Mouse (Mus musculus) lung, embryonic 15.5 days (tissue): ENCODE data around the gene Zscan5b. TPM values are rescaled to one million over a fixed set of nuclear protein-coding genes. Genes with fewer than 3 reads are reported as not detected.
"Not testable (repeated sequence)": the region's sequence is repeated elsewhere in the genome, so short reads cannot be mapped to it uniquely, and the experiment has no call there.

Experiments
- ATAC-seq: fragments of 200-750 bp; cut with Nextera tagmentation; 2 replicates; pipeline ENCODE4 v1.8.0; 2017; ENCODE audit warnings: moderate number of reproducible peaks, borderline replicate concordance; ENCODE audit not compliant: low FRiP score, low TSS enrichment; ENCODE audit errors: extremely low read depth
- H3K27ac ChIP-seq: fragments of 300-500 bp; sonication (generic); 2 replicates; pipeline ENCODE4 v1.5.1; 2015; ENCODE audit warnings: moderate library complexity, mild to moderate bottlenecking, inconsistent platforms
- H3K27me3 ChIP-seq: fragments of 300-500 bp; sonication (generic); 2 replicates; pipeline ENCODE4 v1.6.1; 2015; ENCODE audit warnings: inconsistent platforms
- H3K36me3 ChIP-seq: fragments of 300-500 bp; sonication (generic); 2 replicates; pipeline ENCODE4 v1.6.1; 2015; ENCODE audit warnings: inconsistent platforms
- H3K4me1 ChIP-seq: fragments of 300-500 bp; sonication (generic); 2 replicates; pipeline ENCODE4 v1.6.1; 2015; ENCODE audit warnings: inconsistent platforms
- H3K4me2 ChIP-seq: fragments of 300-500 bp; sonication (generic); 2 replicates; pipeline ENCODE4 v1.6.1; 2015; ENCODE audit warnings: inconsistent platforms, mild to moderate bottlenecking, moderate library complexity
- H3K4me3 ChIP-seq: fragments of 300-500 bp; sonication (generic); 2 replicates; pipeline ENCODE4 v1.5.1; 2015; ENCODE audit warnings: mild to moderate bottlenecking, inconsistent platforms
- H3K9ac ChIP-seq: fragments of 300-500 bp; sonication (generic); 2 replicates; pipeline ENCODE4 v1.6.1; 2015; ENCODE audit warnings: inconsistent platforms
- H3K9me3 ChIP-seq: fragments of 300-500 bp; sonication (generic); 2 replicates; pipeline ENCODE4 v1.6.1; 2016; ENCODE audit warnings: inconsistent platforms
- WGBS: fragments of 180-500 bp; shearing (Covaris S2); methylation state at CpG from one replicate; pipeline ENCODE4 v1.1.7; 2015; 5-methylcytosine and 5-hydroxymethylcytosine counted together
- polyA plus RNA-seq: library from polyadenylated mRNA; unstranded; fragments of >200 nt; fragmentation: Nextera tagmentation; extraction: Ambion mirVana; gene quantifications from 2 replicates; pipeline ENCODE4 v1.2.1, GENCODE M21; 2015

The Zscan5b gene
- not detected in 2 replicates for polyA plus RNA-seq

- no peak for ATAC-seq
- Histone ChIP-seq H3K27ac (no peak within 1 kb of the TSS), H3K36me3 (no peaks in the 10 kb centered on the region), H3K27me3 (no peaks in the 10 kb centered on the region), H3K4me1 (no peaks in the 10 kb centered on the region), H3K4me2 (no peak within 1 kb of the TSS), H3K4me3 (no peak within 1 kb of the TSS), H3K9ac (no peak within 1 kb of the TSS), H3K9me3 (no peaks in the 10 kb centered on the region)
- 91% methylated on average over 12 of the region's 12 CpGs for WGBS
These were observed at the start of gene Zscan5b for GRCm38 (mm10) chr7:6221978-6222377. TSS of gene Zscan5b (plus strand) at chr7:6222278.

- H3K9ac ChIP-seq = peak overlapping the region; percentile 77
- peak overlapping the region; percentile 75 for H3K4me3 ChIP-seq
- WGBS = under 1% methylated on average over 28 of the region's 28 CpGs
- no peaks in the 10 kb centered on the region for H3K9me3 ChIP-seq
- H3K27ac ChIP-seq = peak overlapping the region; percentile 64
- ATAC-seq = peak; percentile 37
- peak overlapping the region; percentile 74 for H3K4me2 ChIP-seq
- H3K27me3 ChIP-seq = no peaks in the 10 kb centered on the region
- no peaks in the 10 kb centered on the region for H3K36me3 ChIP-seq
- peaks cover 21% of the 10 kb centered on the region for H3K4me1 ChIP-seq
These were observed 49.3 kb upstream of the Zscan5b start for GRCm38 (mm10) chr7:6172674-6173244.

- 68% methylated on average over 8 of the region's 8 CpGs for WGBS
- H3K4me3 ChIP-seq = peak overlapping the region; percentile 75; the same call in 1 of the 2 replicates
- H3K27me3 ChIP-seq = no peaks in the 10 kb centered on the region
- no peaks in the 10 kb centered on the region for H3K36me3 ChIP-seq
- no peak overlapping the region for H3K9ac ChIP-seq
- H3K4me1 ChIP-seq = peaks cover 21% of the 10 kb centered on the region
- H3K9me3 ChIP-seq = no peaks in the 10 kb centered on the region
- H3K27ac ChIP-seq = no peak overlapping the region
- no peak for ATAC-seq
- no peak overlapping the region for H3K4me2 ChIP-seq
These were observed 48.2 kb upstream of the Zscan5b start for GRCm38 (mm10) chr7:6173872-6174271.

GRCm38 (mm10) chr7:6174365-6174987 lies 47.6 kb upstream of the Zscan5b start:
- WGBS = 75% methylated on average over 9 of the region's 9 CpGs
- not testable (repeated sequence) for H3K36me3 ChIP-seq, H3K27ac ChIP-seq, H3K9ac ChIP-seq, H3K9me3 ChIP-seq, H3K4me3 ChIP-seq, H3K27me3 ChIP-seq, H3K4me2 ChIP-seq, ATAC-seq
- peaks cover 21% of the 10 kb centered on the region for H3K4me1 ChIP-seq

- H3K9me3 ChIP-seq = no peaks in the 10 kb centered on the region
- H3K4me2 ChIP-seq = no peak overlapping the region
- no peaks in the 10 kb centered on the region for H3K27me3 ChIP-seq
- H3K27ac ChIP-seq = no peak overlapping the region
- no peak overlapping the region for H3K9ac ChIP-seq
- H3K36me3 ChIP-seq = peaks cover 9% of the 10 kb centered on the region
- H3K4me3 ChIP-seq = no peak overlapping the region
- ATAC-seq = no peak
- peaks cover 2% of the 10 kb centered on the region for H3K4me1 ChIP-seq
These were observed 43.1 kb upstream of the Zscan5b start for GRCm38 (mm10) chr7:6179013-6179412.

- Histone ChIP-seq H3K27ac (no peak overlapping the region), H3K4me1 (no peaks in the 10 kb centered on the region), H3K27me3 (no peaks in the 10 kb centered on the region), H3K36me3 (peaks cover 41% of the 10 kb centered on the region), H3K4me3 (no peak overlapping the region), H3K9ac (no peak overlapping the region), H3K4me2 (no peak overlapping the region), H3K9me3 (no peaks in the 10 kb centered on the region)
- no peak for ATAC-seq
These were observed 39.2 kb upstream of the Zscan5b start for GRCm38 (mm10) chr7:6182882-6183281.

- peaks cover 49% of the 10 kb centered on the region for H3K36me3 ChIP-seq
- no peaks in the 10 kb centered on the region for H3K4me1 ChIP-seq
- H3K9ac ChIP-seq = no peak overlapping the region
- ATAC-seq = peak; percentile 29; the same call in 1 of the 2 replicates
- H3K27me3 ChIP-seq = no peaks in the 10 kb centered on the region
- 91% methylated on average over 19 of the region's 19 CpGs for WGBS
- H3K4me3 ChIP-seq = no peak overlapping the region
- H3K9me3 ChIP-seq = no peaks in the 10 kb centered on the region
- no peak overlapping the region for H3K4me2 ChIP-seq
- H3K27ac ChIP-seq = no peak overlapping the region
These were observed 38.3 kb upstream of the Zscan5b start for GRCm38 (mm10) chr7:6183802-6184201.

- 83% methylated on average over 8 of the region's 8 CpGs for WGBS
- Histone ChIP-seq H3K36me3 (peaks cover 56% of the 10 kb centered on the region), H3K4me2 (no peak overlapping the region), H3K27me3 (no peaks in the 10 kb centered on the region), H3K9ac (no peak overlapping the region), H3K27ac (no peak overlapping the region), H3K4me3 (no peak overlapping the region), H3K9me3 (no peaks in the 10 kb centered on the region), H3K4me1 (no peaks in the 10 kb centered on the region)
- ATAC-seq = no peak
These were observed 37.6 kb upstream of the Zscan5b start for GRCm38 (mm10) chr7:6184521-6184920.

- no peaks in the 10 kb centered on the region for H3K9me3 ChIP-seq
- H3K27me3 ChIP-seq = no peaks in the 10 kb centered on the region
- no peak overlapping the region for H3K4me3 ChIP-seq
- WGBS = 92% methylated on average over 1 of the region's 1 CpGs
- peaks cover 62% of the 10 kb centered on the region for H3K36me3 ChIP-seq
- ATAC-seq = no peak
- H3K4me1 ChIP-seq = no peaks in the 10 kb centered on the region
- H3K9ac ChIP-seq = no peak overlapping the region
- H3K4me2 ChIP-seq = no peak overlapping the region
- H3K27ac ChIP-seq = no peak overlapping the region
These were observed 36.7 kb upstream of the Zscan5b start for GRCm38 (mm10) chr7:6185391-6185790.

- no peak overlapping the region for H3K4me3 ChIP-seq
- H3K4me1 ChIP-seq = no peaks in the 10 kb centered on the region
- H3K4me2 ChIP-seq = no peak overlapping the region
- H3K36me3 ChIP-seq = peaks cover 58% of the 10 kb centered on the region
- no peaks in the 10 kb centered on the region for H3K9me3 ChIP-seq
- H3K9ac ChIP-seq = no peak overlapping the region
- ATAC-seq = no peak
- no peak overlapping the region for H3K27ac ChIP-seq
- 86% methylated on average over 2 of the region's 2 CpGs for WGBS
- H3K27me3 ChIP-seq = no peaks in the 10 kb centered on the region
These were observed 35.9 kb upstream of the Zscan5b start for GRCm38 (mm10) chr7:6186176-6186575.

- no peak overlapping the region for H3K27ac ChIP-seq
- H3K9me3 ChIP-seq = no peaks in the 10 kb centered on the region
- no peaks in the 10 kb centered on the region for H3K4me1 ChIP-seq
- peaks cover 58% of the 10 kb centered on the region for H3K36me3 ChIP-seq
- ATAC-seq = no peak
- H3K4me3 ChIP-seq = no peak overlapping the region
- H3K27me3 ChIP-seq = no peaks in the 10 kb centered on the region
- H3K4me2 ChIP-seq = no peak overlapping the region
- no peak overlapping the region for H3K9ac ChIP-seq
- 80% methylated on average over 2 of the region's 2 CpGs for WGBS
These were observed 35.3 kb upstream of the Zscan5b start for GRCm38 (mm10) chr7:6186756-6187155.

GRCm38 (mm10) chr7:6189542-6189941 lies 32.5 kb upstream of the Zscan5b start:
- Histone ChIP-seq H3K9me3 (no peaks in the 10 kb centered on the region), H3K27ac (no peak overlapping the region), H3K9ac (no peak overlapping the region), H3K4me2 (no peak overlapping the region), H3K4me3 (no peak overlapping the region), H3K36me3 (peaks cover 51% of the 10 kb centered on the region), H3K27me3 (no peaks in the 10 kb centered on the region), H3K4me1 (no peaks in the 10 kb centered on the region)
- no peak for ATAC-seq
- 53% methylated on average over 45 of the region's 45 CpGs for WGBS
